Mouse (Mus musculus) bone marrow, adult 2 months (tissue): ENCODE data around the gene Morn5.

Source experiments
- CTCF ChIP-seq: fragments of 200-500 bp; IDR thresholded peaks from 2 replicates; pipeline ENCODE4 v1.5.1; 2011; ENCODE audit warnings: low read length, control low read depth; ENCODE audit not compliant: control insufficient read depth, insufficient read depth
- POLR2A ChIP-seq: fragments of 200-500 bp; IDR thresholded peaks from 2 replicates; pipeline ENCODE4 v1.6.1; 2011; ENCODE audit warnings: low read depth, mild to moderate bottlenecking, control low read depth, low read length, borderline replicate concordance; ENCODE audit not compliant: control insufficient read depth

- TF ChIP-seq POLR2A = no peak
- TF ChIP-seq CTCF = no peak
These were observed 48.9 kb upstream of the Morn5 start for GRCm38 (mm10) chr2:36000390-36000789.
